Mouse (Mus musculus) spleen, adult 10 weeks (tissue): ENCODE measurements around the gene Zfp189. TPM values are rescaled to one million over a fixed set of nuclear protein-coding genes. Genes with fewer than 3 reads are reported as not detected.

ENCODE experiments used
- polyA plus RNA-seq: library from polyadenylated mRNA; stranded (reverse); fragments of 350-450 nt; fragmentation: Illumina TruSeq; extraction: RNeasy Lipid Tissue Mini Kit (QIAGEN cat#74804); gene quantifications from one replicate; pipeline ENCODE4 v1.2.3, GENCODE M21; 2015; ENCODE audit warnings: low replicate concordance; ENCODE audit not compliant: insufficient read depth

Gene Zfp189
- 7.5 TPM for polyA plus RNA-seq

DNA sequence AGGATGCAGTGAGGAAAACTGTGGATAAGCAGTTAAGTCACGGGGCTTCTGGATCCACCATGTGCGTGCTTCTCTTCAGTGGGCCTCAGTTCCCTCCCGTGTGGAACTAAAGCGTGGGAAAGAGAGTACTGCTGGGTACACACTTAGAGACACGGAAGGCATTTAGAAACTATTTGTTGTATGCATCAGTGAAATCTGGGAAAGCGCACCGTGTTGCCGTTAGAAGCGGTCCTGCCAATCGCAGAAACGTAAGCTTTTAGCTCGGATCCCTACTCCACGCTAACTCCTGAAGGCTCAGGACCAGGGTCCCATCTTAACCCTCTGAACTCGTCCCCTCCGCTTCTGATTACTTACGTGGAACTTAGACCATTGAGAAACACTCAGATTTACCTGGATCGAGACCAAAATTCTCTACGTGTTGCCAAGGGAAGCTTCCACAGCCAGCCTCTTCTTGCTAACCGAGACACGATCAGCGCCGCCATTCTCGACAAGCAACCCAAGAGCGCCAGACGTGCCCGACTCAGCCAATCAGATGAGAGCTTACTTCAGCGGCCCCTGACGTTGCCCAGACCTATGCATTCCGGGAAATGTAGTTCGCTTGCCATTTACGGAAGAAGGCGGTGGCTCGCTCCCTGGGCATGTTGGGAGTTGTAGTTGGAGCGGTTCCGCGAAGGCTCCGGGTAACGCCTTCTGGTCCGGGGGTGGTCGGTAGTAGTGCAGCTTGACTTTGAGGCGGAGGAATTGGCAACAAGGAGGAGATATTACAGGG is at the start of gene Zfp189, which contains the start of gene Mrpl50:
Zfp189 (plus strand) TSS at position 605 of the 769 bp plus-strand sequence.
Mrpl50 (minus strand) TSS at position 522 of the 769 bp plus-strand sequence.

DNA sequence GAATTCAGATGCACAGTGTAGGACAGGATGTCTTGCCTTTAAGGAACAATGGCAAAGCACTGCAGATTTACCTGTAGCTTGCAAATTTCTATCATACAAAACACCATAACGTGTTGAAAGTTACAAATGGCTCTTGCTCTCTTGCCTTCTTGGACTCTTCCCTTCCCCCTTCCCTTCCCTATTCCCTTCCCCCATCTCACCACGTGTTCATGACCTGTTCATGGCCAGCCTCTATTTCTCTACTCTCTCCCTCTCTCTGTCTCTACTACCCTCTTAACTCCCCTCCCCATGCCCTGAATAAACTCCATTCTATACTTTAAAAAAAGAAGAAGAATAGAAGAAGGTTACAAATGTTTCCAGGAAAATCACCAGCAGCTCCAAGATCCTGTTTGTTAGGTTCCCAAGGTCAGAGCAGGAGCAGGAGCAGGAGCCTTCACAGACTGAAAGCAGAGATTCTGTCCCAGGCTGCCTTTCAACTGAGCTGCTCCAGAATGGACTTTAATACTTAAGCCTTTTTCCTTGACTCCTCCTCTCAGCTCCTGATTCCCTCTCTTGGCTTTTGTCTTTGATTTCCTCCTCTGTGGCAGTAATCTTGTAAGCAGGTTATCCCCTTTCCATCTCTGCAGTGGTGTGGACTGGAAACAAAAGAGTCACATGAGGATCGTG is 47.4 kb upstream of the Zfp189 start, which contains the start of gene Acnat1:
Acnat1 (minus strand) TSS at position 478 of the 666 bp plus-strand sequence.

DNA sequence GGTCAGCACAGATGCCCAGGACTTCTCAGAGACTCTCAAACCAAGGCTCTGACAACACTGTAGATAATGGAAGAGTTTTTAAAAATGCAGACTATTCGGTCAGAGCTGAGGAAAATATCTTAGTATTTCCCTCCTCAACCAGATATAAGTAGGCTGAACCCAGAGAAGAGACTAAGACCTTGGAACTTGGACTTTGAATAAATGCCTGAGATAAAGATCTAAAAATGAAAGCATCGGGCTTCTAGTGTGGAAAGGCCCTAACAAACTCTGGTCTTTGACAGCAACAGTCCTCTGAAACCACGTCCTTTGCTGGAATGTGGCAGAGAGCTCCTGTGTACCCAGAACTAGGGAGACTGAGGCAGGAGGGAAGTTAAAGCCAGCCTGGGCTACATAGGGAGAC is 14.6 kb upstream of the Zfp189 start, which contains the start of gene Baat:
Baat (minus strand) TSS at position 172 of the 400 bp plus-strand sequence.

DNA sequence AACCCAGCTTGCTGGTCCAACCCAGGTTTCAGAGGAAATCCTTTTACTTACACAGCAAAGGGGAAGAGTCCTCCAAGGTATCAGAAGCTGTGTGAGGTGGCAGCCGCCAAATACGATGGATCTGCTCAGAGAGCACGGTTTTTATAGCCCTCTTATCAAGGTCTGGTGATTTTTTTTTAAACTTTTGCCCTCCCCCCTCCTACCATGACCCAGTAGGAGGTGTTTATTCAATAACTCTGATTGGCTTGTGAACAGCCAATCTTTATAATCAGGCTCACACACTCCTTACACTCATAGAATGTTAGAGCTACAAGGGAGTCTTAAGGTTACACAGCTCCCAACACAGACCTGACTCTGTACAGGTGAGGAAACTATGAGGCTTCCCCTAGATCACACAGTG is 28.4 kb downstream of the Zfp189 start, which contains the start of gene Aldob:
Aldob (minus strand) TSS at position 164 of the 400 bp plus-strand sequence.

Other genes starting within 250 kb of the Zfp189 start
- not detected for gene Acnat2, start 113.0 kb upstream of the Zfp189 start, polyA plus RNA-seq
- not detected for gene Acnat1, start 47.3 kb upstream of the Zfp189 start, polyA plus RNA-seq
- gene Baat, start 14.6 kb upstream of the Zfp189 start, polyA plus RNA-seq = 0.19 TPM
- gene Mrpl50, start 83 bp upstream of the Zfp189 start, polyA plus RNA-seq = 33.0 TPM
- gene Aldob, start 28.4 kb downstream of the Zfp189 start, polyA plus RNA-seq = 0.15 TPM
- 1.7 TPM for gene Tmem246, start 76.7 kb downstream of the Zfp189 start, polyA plus RNA-seq
- 116 TPM for gene Rnf20, start 110.8 kb downstream of the Zfp189 start, polyA plus RNA-seq
- gene Ppp3r2, start 160.8 kb downstream of the Zfp189 start, polyA plus RNA-seq = not detected